Mouse (Mus musculus) embryonic facial prominence, embryonic 10.5 days (tissue): ENCODE data around the gene Slc39a11. TPM values are rescaled to one million over a fixed set of nuclear protein-coding genes. Genes with fewer than 3 reads are reported as not detected.

ENCODE experiments used
- DNase-seq: peaks from one replicate; pipeline ENCODE4 v3.0.0-alpha.2; 2017; ENCODE audit warnings: low spot score
- H3K27ac ChIP-seq: fragments of 300-500 bp; sonication (generic); replicated peaks from 2 replicates; pipeline ENCODE4 v1.5.1; 2016; ENCODE audit warnings: mild to moderate bottlenecking
- H3K27me3 ChIP-seq: fragments of 300-500 bp; sonication (generic); replicated peaks from 2 replicates; pipeline ENCODE4 v1.6.1; 2016; ENCODE audit warnings: low read depth, mild to moderate bottlenecking; ENCODE audit not compliant: poor library complexity, severe bottlenecking
- H3K36me3 ChIP-seq: fragments of 300-500 bp; sonication (generic); replicated peaks from 2 replicates; pipeline ENCODE4 v1.6.1; 2016; ENCODE audit warnings: mild to moderate bottlenecking, moderate library complexity
- H3K4me1 ChIP-seq: fragments of 300-500 bp; sonication (generic); 2 replicates; pipeline ENCODE4 v1.6.1; 2016
- H3K4me3 ChIP-seq: fragments of 300-500 bp; sonication (generic); 2 replicates; pipeline ENCODE4 v1.5.1; 2016; ENCODE audit warnings: mild to moderate bottlenecking, moderate library complexity
- H3K9me3 ChIP-seq: fragments of 300-500 bp; sonication (generic); 2 replicates; pipeline ENCODE4 v1.6.1; 2016; ENCODE audit warnings: mild to moderate bottlenecking
- WGBS: fragments of 180-500 bp; shearing (Covaris S2); methylation state at CpG from one replicate; pipeline ENCODE4 v1.1.7; 2016; 5-methylcytosine and 5-hydroxymethylcytosine counted together
- polyA plus RNA-seq: library from polyadenylated mRNA; unstranded; fragments of >200 nt; fragmentation: Nextera tagmentation; extraction: Ambion mirVana; gene quantifications from 2 replicates; pipeline ENCODE4 v1.2.1, GENCODE M21; 2016

Gene Slc39a11
- polyA plus RNA-seq, 1 experiment from 2014 or later = 17.2 TPM

DNA sequence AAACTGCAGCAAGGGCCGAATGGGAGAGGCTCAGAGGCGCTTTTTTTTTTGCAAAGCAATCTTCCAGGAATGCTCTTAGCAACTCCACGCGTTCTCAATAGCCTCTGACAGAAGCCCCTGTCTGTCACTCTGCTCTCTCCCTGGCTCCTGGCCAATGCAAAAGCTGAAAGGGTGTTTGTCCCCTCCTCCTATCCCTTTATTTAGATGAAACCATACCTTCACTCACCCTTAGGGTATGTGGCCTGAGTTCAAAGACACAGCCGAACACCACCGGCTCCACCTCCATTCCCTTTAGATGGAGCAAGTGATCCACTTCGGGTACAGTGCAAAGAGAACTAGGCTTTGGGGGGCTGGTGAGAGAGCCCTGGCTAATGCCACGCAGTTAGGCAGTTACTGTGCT is 387.8 kb downstream of the Slc39a11 start:
- Histone ChIP-seq H3K9me3 (no peaks in the 10 kb centered on the region), H3K4me1 (peaks cover 54% of the 10 kb centered on the region), H3K36me3 (no peaks in the 10 kb centered on the region), H3K27ac (0 out of 2 replicates have a peak overlapping the region, but pooled peaks have one; percentile 2), H3K4me3 (no peak overlapping the region), H3K27me3 (no peaks in the 10 kb centered on the region)
- DNase-seq = peak; percentile 44
- 24% methylated on average over 8 of the region's 8 CpGs for WGBS

DNA sequence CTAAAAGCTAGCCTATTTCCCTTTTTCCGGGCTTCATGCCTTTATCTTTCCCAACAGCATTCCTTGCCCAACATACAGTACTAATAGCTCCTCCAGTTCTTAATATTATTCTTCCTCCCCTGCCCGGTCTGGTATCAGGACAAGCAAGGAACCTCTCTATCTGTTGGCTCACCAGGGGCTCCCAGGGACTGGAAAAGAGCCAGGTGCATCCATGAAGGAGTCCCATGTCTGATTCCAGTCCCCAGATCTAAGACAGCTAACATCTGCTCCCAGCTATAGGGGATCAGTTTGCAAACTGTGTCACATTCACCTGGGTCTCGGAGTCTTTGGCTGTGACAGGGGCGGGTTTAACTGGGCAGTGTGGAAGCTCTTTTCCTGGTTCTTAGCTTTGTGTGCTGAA is 388.5 kb downstream of the Slc39a11 start:
- no peak for DNase-seq
- no peaks in the 10 kb centered on the region for H3K27me3 ChIP-seq
- no peaks in the 10 kb centered on the region for H3K36me3 ChIP-seq
- H3K4me1 ChIP-seq = peaks cover 49% of the 10 kb centered on the region
- 0 out of 2 replicates have a peak overlapping the region, but pooled peaks have one; percentile 15 for H3K27ac ChIP-seq
- no peaks in the 10 kb centered on the region for H3K9me3 ChIP-seq
- no peak overlapping the region for H3K4me3 ChIP-seq
- WGBS = 72% methylated on average over 4 of the region's 4 CpGs

DNA sequence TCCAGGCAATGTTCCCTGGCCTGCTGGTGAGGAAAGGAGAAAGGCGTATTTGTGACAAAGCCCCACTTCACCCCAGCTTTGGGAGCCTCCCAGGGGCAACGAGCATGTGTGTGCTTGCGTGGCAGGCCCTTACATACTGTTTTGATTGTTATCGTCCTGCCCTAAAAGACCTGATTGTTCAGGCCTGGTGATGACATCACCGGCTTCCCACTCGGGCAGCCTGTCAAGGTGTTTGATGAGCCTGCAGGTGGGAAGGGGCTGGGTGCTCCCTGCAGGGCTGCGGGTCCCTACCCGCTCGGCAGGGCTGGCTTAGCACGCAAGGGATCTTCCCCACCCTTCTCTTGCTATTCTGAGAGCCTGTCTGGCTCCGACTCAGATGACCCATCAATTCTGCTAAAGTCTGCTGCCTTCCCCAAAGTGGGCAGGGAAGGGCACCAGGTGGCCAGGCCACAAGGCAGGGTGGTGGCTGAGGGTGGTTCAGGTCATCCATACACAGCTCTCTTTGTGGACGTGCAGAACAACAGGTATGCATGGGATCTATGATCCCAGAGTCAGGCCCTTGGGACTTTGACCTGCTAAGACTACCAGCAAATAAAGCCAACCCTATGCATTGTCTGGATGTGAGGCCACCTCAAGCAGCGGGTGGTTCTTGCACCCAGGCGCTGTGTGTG is 390.0 kb downstream of the Slc39a11 start:
- 78% methylated on average over 14 of the region's 14 CpGs for WGBS
- H3K9me3 ChIP-seq = no peaks in the 10 kb centered on the region
- peak; percentile 34 for DNase-seq
- no peaks in the 10 kb centered on the region for H3K27me3 ChIP-seq
- H3K36me3 ChIP-seq = no peaks in the 10 kb centered on the region
- peak overlapping the region; percentile 59 for H3K27ac ChIP-seq
- H3K4me3 ChIP-seq = no peak overlapping the region
- H3K4me1 ChIP-seq = peaks cover 58% of the 10 kb centered on the region

- WGBS = 80% methylated on average over 6 of the region's 6 CpGs
- Histone ChIP-seq H3K27me3 (no peaks in the 10 kb centered on the region; the same call in 1 of the 2 replicates), H3K27ac (no peak overlapping the region), H3K4me3 (no peak overlapping the region), H3K9me3 (no peaks in the 10 kb centered on the region), H3K4me1 (peaks cover 65% of the 10 kb centered on the region), H3K36me3 (no peaks in the 10 kb centered on the region)
- no peak for DNase-seq
Measured at GRCm38 (mm10) chr11:113258016-113258415, 391.9 kb downstream of the Slc39a11 start.

GRCm38 (mm10) chr11:113254653-113255052 is 395.2 kb downstream of the Slc39a11 start:
- WGBS = 34% methylated on average over 6 of the region's 6 CpGs
- peak; percentile 19 for DNase-seq
- Histone ChIP-seq H3K27ac (peak overlapping the region; percentile 78), H3K27me3 (no peaks in the 10 kb centered on the region; the same call in 1 of the 2 replicates), H3K36me3 (no peaks in the 10 kb centered on the region), H3K9me3 (no peaks in the 10 kb centered on the region), H3K4me3 (no peak overlapping the region), H3K4me1 (peaks cover 50% of the 10 kb centered on the region)

- no peak for DNase-seq
- 87% methylated on average over 4 of the region's 4 CpGs for WGBS
- H3K4me1 ChIP-seq = peaks cover 45% of the 10 kb centered on the region
- H3K36me3 ChIP-seq = no peaks in the 10 kb centered on the region
- no peaks in the 10 kb centered on the region; the same call in 1 of the 2 replicates for H3K27me3 ChIP-seq
- no peaks in the 10 kb centered on the region for H3K9me3 ChIP-seq
- no peak overlapping the region for H3K27ac ChIP-seq
- no peak overlapping the region for H3K4me3 ChIP-seq
Measured at GRCm38 (mm10) chr11:113253169-113253568, 396.7 kb downstream of the Slc39a11 start.

GRCm38 (mm10) chr11:113251172-113251571 is 398.7 kb downstream of the Slc39a11 start:
- no peak for DNase-seq
- Histone ChIP-seq H3K4me1 (peaks cover 33% of the 10 kb centered on the region), H3K36me3 (no peaks in the 10 kb centered on the region), H3K9me3 (no peaks in the 10 kb centered on the region), H3K27me3 (no peaks in the 10 kb centered on the region; the same call in 1 of the 2 replicates), H3K27ac (no peak overlapping the region), H3K4me3 (no peak overlapping the region)
- WGBS = 92% methylated on average over 7 of the region's 7 CpGs

DNA sequence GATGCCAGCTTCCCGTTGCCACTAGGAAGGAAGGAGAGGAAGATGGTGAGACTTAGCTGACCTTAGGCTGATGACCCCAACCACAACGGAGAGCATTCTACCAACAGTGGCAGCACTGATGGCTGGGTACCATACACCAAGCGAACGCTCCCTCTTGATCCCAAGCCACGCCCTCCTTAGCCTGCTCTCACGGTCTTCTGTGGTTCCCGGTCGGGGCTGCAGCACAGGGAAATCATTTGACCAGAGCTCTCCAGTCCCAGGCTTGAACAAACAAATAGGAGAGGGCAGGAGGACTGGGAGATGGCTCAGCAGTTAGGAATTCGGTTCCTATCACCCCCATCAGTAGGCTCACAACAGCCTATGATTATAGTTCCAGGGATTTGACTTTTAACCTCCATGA is 403.4 kb downstream of the Slc39a11 start:
- Histone ChIP-seq H3K27me3 (no peaks in the 10 kb centered on the region), H3K4me3 (no peak overlapping the region), H3K27ac (no peak overlapping the region), H3K4me1 (peaks cover 2% of the 10 kb centered on the region), H3K9me3 (no peaks in the 10 kb centered on the region), H3K36me3 (no peaks in the 10 kb centered on the region)
- WGBS = 71% methylated on average over 9 of the region's 9 CpGs
- DNase-seq = no peak

GRCm38 (mm10) chr11:113245666-113246065 is 404.2 kb downstream of the Slc39a11 start:
- no peaks in the 10 kb centered on the region for H3K9me3 ChIP-seq
- no peak overlapping the region for H3K4me3 ChIP-seq
- H3K27me3 ChIP-seq = no peaks in the 10 kb centered on the region
- H3K4me1 ChIP-seq = no peaks in the 10 kb centered on the region
- no peaks in the 10 kb centered on the region for H3K36me3 ChIP-seq
- no peak for DNase-seq
- 87% methylated on average over 10 of the region's 10 CpGs for WGBS
- H3K27ac ChIP-seq = no peak overlapping the region

GRCm38 (mm10) chr11:113234432-113234831 is 415.4 kb downstream of the Slc39a11 start:
- peaks cover 29% of the 10 kb centered on the region for H3K4me1 ChIP-seq
- H3K27ac ChIP-seq = no peak overlapping the region
- no peaks in the 10 kb centered on the region for H3K9me3 ChIP-seq
- WGBS = 92% methylated on average over 2 of the region's 2 CpGs
- no peak overlapping the region for H3K4me3 ChIP-seq
- H3K27me3 ChIP-seq = peaks cover 8% of the 10 kb centered on the region
- no peaks in the 10 kb centered on the region for H3K36me3 ChIP-seq
- DNase-seq = no peak

- Histone ChIP-seq H3K9me3 (no peaks in the 10 kb centered on the region), H3K4me3 (no peak overlapping the region), H3K27me3 (peaks cover 13% of the 10 kb centered on the region), H3K36me3 (no peaks in the 10 kb centered on the region), H3K27ac (peak overlapping the region; percentile 51), H3K4me1 (peaks cover 33% of the 10 kb centered on the region)
- 10% methylated on average over 6 of the region's 6 CpGs for WGBS
- DNase-seq = peak; percentile 65
Measured at GRCm38 (mm10) chr11:113232049-113232448, 417.8 kb downstream of the Slc39a11 start.

- peaks cover 33% of the 10 kb centered on the region for H3K4me1 ChIP-seq
Measured at GRCm38 (mm10) chr11:113230410-113231132, 419.3 kb downstream of the Slc39a11 start.

GRCm38 (mm10) chr11:113225748-113226147 is 424.1 kb downstream of the Slc39a11 start:
- no peaks in the 10 kb centered on the region for H3K9me3 ChIP-seq
- no peak overlapping the region for H3K27ac ChIP-seq
- no peak overlapping the region for H3K4me3 ChIP-seq
- WGBS = 52% methylated on average over 3 of the region's 3 CpGs
- H3K27me3 ChIP-seq = peaks cover 18% of the 10 kb centered on the region; the same call in 1 of the 2 replicates
- H3K36me3 ChIP-seq = no peaks in the 10 kb centered on the region
- no peak for DNase-seq
- H3K4me1 ChIP-seq = peaks cover 28% of the 10 kb centered on the region

More at GRCm38 (mm10) chr11:113230410-113231132, 419.3 kb downstream of the Slc39a11 start:
- Histone ChIP-seq H3K27ac (peak overlapping the region; percentile 12), H3K27me3 (peaks cover 13% of the 10 kb centered on the region), H3K36me3 (no peaks in the 10 kb centered on the region), H3K4me3 (no peak overlapping the region), H3K9me3 (no peaks in the 10 kb centered on the region)
- DNase-seq = peak; percentile 34
- WGBS = 62% methylated on average over 6 of the region's 6 CpGs
